Mouse (Mus musculus): Measurements from ENCODE around the gene Brsk1.

DNA sequence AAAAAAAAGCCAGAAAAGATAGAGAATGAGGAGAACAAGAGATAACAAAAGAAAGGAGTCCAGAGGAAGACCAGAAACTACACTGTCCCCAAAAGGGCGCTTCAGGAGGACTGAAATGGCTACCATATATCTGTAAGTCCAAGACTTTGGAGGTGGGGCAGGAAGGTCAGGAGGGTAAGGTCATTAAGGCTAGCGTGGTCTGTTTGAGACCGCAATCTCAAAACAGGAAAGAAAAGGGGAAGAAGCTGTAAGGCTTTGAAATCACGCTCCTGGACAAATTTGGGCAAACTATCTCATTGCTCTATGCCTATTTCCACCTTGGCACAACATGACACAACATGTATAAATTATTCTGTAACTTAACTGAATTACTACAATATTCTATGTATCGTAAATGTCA is 7.1 kb upstream of the Brsk1 start:
- no peak for TF ChIP-seq CTCF (IDR thresholded peaks at IDR 0.05; ENCODE audit: low read depth, low read length)
- no peak for TF ChIP-seq POLR2A (IDR thresholded peaks at IDR 0.05; ENCODE audit: extremely low read depth, insufficient read depth, low read length)

Measured in liver, adult 2 months (tissue).